Mouse (Mus musculus) olfactory bulb, adult 2 months (tissue): ENCODE measurements at regions not wholly inside any gene's neighbourhood (a gene's known extent, or its start where the extent isn't known, plus 50 kb on each side); places are given as distances from the start of the nearest gene placed in this dataset.

Experiments used
- CTCF ChIP-seq: fragments of 200-500 bp; IDR thresholded peaks from 2 replicates; pipeline ENCODE4 v1.5.1; 2012; ENCODE audit warnings: low read depth, mild to moderate bottlenecking, low read length, moderate library complexity; ENCODE audit not compliant: insufficient read depth
- POLR2A ChIP-seq: fragments of 200-500 bp; IDR thresholded peaks from 2 replicates; pipeline ENCODE4 v1.6.1; 2012; ENCODE audit warnings: mild to moderate bottlenecking, low read depth, low read length, moderate library complexity; ENCODE audit not compliant: insufficient read depth

DNA sequence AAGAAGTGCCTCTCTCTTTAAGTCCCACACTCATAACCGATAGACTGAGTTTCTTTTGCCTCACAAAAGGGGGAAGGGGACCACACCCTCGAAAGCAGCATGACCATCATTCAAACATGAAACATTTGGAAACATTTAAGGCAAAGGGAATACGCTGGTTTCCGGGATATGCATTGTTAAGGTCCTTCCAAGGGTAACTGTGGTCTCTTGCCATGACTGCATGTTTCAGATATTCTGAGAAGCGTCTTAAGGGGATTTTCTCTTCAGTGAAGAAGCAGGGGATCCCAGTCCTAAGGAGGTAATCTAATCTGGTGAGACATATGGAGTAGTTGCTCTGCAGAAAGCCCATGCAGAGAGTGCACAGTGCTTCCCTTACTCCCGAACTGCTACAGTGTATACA is 258.8 kb downstream of the Mreg start:
- no peak for TF ChIP-seq POLR2A
- TF ChIP-seq CTCF, result no peak
